Mouse (Mus musculus) heart, adult 18-20 months (tissue): ENCODE results near the gene Cfd. TPM values are rescaled to one million over a fixed set of nuclear protein-coding genes. Genes with fewer than 3 reads are reported as not detected.

Source experiments
- DNase-seq, 2 experiments: peaks; one replicate each; pipeline ENCODE4 v3.0.0; 2021 to 2022; ENCODE audit warnings: mixed read lengths in 1 of 2
- microRNA-seq, 2 experiments: library from miRNA; unstranded; fragments of <30 nt; microRNA quantifications; one replicate each; pipeline ENCODE4 v1.2.0; 2022
- total RNA-seq, 2 experiments: library from RNA; stranded (reverse); gene quantifications; 2 replicates each; pipeline ENCODE4 v1.2.3; 2021

Gene Cfd
- total RNA-seq, 2 experiments from 2014 or later = 49.7 to 435 TPM

- DNase-seq = peak; percentile 35 to 36
Observed at GRCm38 (mm10) chr10:79933145-79933679, 42.6 kb downstream of the Cfd start.

DNA sequence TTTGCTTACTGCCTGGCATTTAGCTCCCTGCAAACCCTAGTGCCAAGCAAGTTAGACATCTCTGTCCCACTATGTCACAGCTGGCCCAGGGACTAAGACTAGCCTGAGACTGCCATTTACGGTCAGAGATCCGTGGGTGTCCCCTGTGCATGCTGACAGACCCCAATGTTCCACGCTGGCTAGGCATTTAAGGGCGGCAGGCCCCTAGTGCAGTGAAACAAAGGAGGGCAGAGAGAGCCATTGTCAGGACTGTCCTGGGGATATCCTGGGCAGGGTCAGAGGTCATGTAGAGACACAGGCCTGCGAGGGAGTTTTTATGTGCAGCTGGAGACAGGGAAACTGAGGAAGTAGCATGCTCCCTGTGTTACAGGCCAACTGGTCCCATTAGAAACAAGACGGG, 43.2 kb downstream of the Cfd start:
- no peak for DNase-seq

DNA sequence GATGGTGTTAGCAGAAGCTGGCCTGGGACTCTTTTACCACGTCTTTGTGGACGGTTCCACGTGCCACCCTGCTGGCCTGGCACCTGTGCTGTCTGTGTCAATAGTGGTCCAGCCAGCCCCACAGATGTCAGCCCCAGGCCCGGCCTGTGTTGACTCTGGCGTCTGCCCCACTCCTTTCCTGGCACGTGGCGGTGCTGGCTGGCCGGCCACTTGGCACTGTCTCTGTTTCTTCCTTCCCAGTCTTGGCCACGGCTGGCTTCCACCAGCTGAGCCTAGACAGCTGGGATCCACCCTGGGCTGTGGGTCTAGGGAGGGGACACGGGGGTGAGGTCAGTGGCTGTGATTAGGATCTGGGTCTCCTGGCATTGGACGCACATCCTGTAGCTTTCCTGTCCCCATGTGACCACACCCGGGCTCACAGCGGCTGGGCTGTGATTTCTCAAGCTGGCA, 43.6 kb downstream of the Cfd start:
- peak; percentile 93 to 95 for DNase-seq

- DNase-seq = peak; percentile 38 to 40
Observed at GRCm38 (mm10) chr10:79934794-79935569, 44.3 kb downstream of the Cfd start.

DNA sequence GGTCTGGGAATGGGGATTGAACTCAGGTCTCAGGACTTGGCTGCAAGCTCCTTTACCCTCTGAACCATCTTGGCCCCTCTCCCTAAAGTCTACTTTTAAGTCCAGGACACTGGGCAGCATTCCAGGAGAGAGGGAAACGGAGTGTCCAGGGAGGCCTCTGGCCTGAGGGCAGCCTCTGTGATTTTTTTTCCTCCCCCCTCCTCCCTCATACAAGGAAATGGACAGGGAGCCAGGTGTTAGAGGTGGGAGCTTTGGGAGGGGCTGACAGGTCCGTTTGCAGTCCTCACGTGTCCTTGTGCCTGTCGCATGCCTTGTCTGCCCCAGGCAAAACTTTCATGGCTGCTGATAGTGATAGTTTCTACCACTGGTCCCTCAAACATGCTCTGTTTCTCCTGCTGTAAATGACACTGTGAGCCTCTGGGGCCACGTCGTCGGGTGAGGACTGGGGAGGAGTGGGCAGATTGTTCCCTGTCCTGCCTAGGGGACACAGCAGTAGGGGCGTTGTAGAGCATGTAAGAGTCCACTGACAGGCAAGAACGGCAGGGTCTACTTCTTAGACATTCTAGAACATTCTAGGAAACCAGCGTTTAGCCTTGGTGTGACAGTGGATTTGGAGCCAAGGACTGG, 45.7 kb downstream of the Cfd start:
- DNase-seq = no peak

DNA sequence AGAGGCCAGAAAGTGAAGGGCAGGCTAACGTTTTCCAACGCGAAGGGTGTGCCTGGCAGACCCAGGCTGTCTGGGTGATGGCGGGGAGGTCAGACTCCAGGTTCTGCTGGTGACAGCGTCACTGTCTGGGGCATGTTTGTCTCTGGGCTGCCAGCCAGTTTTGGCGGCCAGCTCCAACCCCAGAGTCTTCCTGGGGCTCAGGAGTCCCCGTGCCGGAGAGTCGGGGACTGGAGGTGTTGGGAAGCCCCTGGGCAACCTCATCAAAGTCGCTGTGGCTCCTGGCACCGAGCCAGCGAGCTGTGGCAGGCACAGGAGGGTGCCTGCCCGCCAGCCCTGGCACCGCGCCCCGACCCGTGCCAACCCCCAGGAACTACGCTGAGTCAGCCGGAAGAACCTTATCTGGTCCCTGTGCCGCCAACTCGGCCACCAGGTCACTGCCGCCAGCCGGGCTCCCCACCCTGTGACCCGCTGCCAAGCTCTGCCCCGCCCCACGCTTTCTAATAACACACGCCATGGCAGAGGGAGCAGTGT, 46.3 kb downstream of the Cfd start:
- peak; percentile 85 to 90 for DNase-seq

GRCm38 (mm10) chr10:79937775-79938526, 47.3 kb downstream of the Cfd start:
- no peak for DNase-seq

DNA sequence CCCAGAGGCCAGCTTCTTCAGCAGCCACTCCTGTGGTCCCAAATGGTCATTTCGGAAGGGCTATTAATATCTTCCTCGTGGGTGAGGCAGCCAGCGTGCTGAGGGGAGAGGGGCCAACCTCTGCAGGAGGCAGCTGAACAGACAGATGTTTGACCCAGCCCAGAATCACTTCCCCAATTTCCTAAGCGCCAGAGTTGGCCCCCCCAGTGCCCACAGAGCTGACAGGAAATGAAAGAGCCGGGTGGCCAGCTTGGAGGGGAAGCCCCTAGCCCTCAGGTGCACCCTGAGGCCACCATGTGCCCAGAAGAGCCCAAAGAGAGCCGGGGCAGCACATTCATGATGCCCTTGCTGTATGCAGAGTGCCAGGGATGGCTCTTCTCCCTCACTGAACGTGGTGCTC, 50.1 kb downstream of the Cfd start:
- DNase-seq = peak in 1 of 2 experiments; percentile 79

Small RNAs within 50 kb of the gene (microRNA-seq; reads per million reads assigned to microRNA genes)
- 0 reads per million in 2 experiments for gene Mir6910

Other genes with a start within 250 kb of the Cfd start
- gene Odf3l2, start 245.1 kb upstream of the Cfd start, total RNA-seq = not detected
- under 1 TPM in 1 of 2 experiments, not detected in 1; 0.21 TPM for gene Madcam1, start 226.3 kb upstream of the Cfd start, total RNA-seq
- gene Tpgs1, start 221.5 kb upstream of the Cfd start, total RNA-seq = 10 to 100 TPM; 15.5 to 18.0 TPM
- 100 to 1,000 TPM; 213 to 227 TPM for gene Cdc34, start 208.7 kb upstream of the Cfd start, total RNA-seq
- gene Gzmm, start 201.8 kb upstream of the Cfd start, total RNA-seq = 1 to 10 TPM; 7.2 to 7.9 TPM
- 1,000 to 10,000 TPM; 1,459 to 1,479 TPM for gene Bsg, start 186.4 kb upstream of the Cfd start, total RNA-seq
- 10 to 100 TPM; 14.8 to 15.1 TPM for gene Hcn2, start 174.2 kb upstream of the Cfd start, total RNA-seq
- 10 to 100 TPM; 46.3 to 49.5 TPM for gene Polrmt, start 144.3 kb upstream of the Cfd start, total RNA-seq
- not detected for gene Fgf22, start 135.8 kb upstream of the Cfd start, total RNA-seq
- 10 to 100 TPM; 22.0 to 23.1 TPM for gene Rnf126, start 123.9 kb upstream of the Cfd start, total RNA-seq
- gene Fstl3, start 113.6 kb upstream of the Cfd start, total RNA-seq = 1 to 10 TPM; 3.5 to 4.5 TPM
- gene Prss57, start 99.9 kb upstream of the Cfd start, total RNA-seq = not detected
- 10 to 100 TPM; 44.3 to 45.7 TPM for gene Palm, start 97.3 kb upstream of the Cfd start, total RNA-seq
- under 1 TPM; 0.42 to 0.67 TPM for gene Misp, start 69.9 kb upstream of the Cfd start, total RNA-seq
- 10 to 100 TPM; 35.8 to 39.9 TPM for gene Ptbp1, start 36.4 kb upstream of the Cfd start, total RNA-seq
- gene Prtn3, start 16.4 kb upstream of the Cfd start, total RNA-seq = not detected
- under 1 TPM; 0.12 to 0.18 TPM for gene Plppr3, start 16.2 kb upstream of the Cfd start, total RNA-seq
- not detected for gene Elane, start 4.6 kb upstream of the Cfd start, total RNA-seq
- gene Med16, start 18.1 kb downstream of the Cfd start, total RNA-seq = 10 to 100 TPM; 50.4 to 56.7 TPM
- not detected for gene Gm26602, start 20.0 kb downstream of the Cfd start, total RNA-seq
- under 1 TPM; 0.17 to 0.46 TPM for gene Kiss1r, start 26.1 kb downstream of the Cfd start, total RNA-seq
- 10 to 100 TPM; 75.3 to 78.2 TPM for gene R3hdm4, start 30.4 kb downstream of the Cfd start, total RNA-seq
- gene Arid3a, start 36.2 kb downstream of the Cfd start, total RNA-seq = 1 to 10 TPM; 1.0 to 1.1 TPM
- 10 to 100 TPM; 33.1 to 33.6 TPM for gene Wdr18, start 69.3 kb downstream of the Cfd start, total RNA-seq
- under 1 TPM; 0.57 to 0.67 TPM for gene Grin3b, start 79.9 kb downstream of the Cfd start, total RNA-seq
- gene Tmem259, start 93.5 kb downstream of the Cfd start, total RNA-seq = 100 to 1,000 TPM; 120 TPM
- 10 to 100 TPM; 28.3 to 32.6 TPM for gene Cnn2, start 97.7 kb downstream of the Cfd start, total RNA-seq
- gene Abca7, start 105.6 kb downstream of the Cfd start, total RNA-seq = 1 to 10 TPM; 6.5 to 7.6 TPM
- gene Arhgap45, start 125.8 kb downstream of the Cfd start, total RNA-seq = 1 to 10 TPM; 3.1 to 8.7 TPM
- 10 to 100 TPM; 92.9 to 97.6 TPM for gene Polr2e, start 148.9 kb downstream of the Cfd start, total RNA-seq
- 1,000 to 10,000 TPM in 1 of 2 experiments, 100 to 1,000 TPM in 1; 983 to 1,022 TPM for gene Gpx4, start 156.3 kb downstream of the Cfd start, total RNA-seq
- gene Sbno2, start 214.7 kb downstream of the Cfd start, total RNA-seq = 10 to 100 TPM in 1 of 2 experiments, 1 to 10 TPM in 1; 9.0 to 10.1 TPM
- gene Stk11, start 224.9 kb downstream of the Cfd start, total RNA-seq = 100 to 1,000 TPM; 127 to 149 TPM
- gene Atp5d, start 247.8 kb downstream of the Cfd start, total RNA-seq = 1,000 to 10,000 TPM; 1,096 to 1,108 TPM
- gene Cbarp, start 250.0 kb downstream of the Cfd start, total RNA-seq = 1 to 10 TPM; 2.7 to 3.1 TPM